Mouse (Mus musculus): ENCODE data around the gene Dnmt3l. TPM values are rescaled to one million over a fixed set of nuclear protein-coding genes. Genes with fewer than 3 reads are reported as not detected.
A peak's percentile ranks its signal among the peaks of the same experiment; 100 is the strongest.
"Not testable (repeated sequence)": the region's sequence is repeated elsewhere in the genome, so short reads cannot be mapped to it uniquely, and the experiment has no call there.

Gene Dnmt3l
- total RNA-seq (2021), result 10 to 100 TPM; 23.2 to 29.5 TPM
- polyA plus RNA-seq (2012; rRNA removed), result 14.6 and 15.5 TPM in 2 replicates
- long read RNA-seq, partial matches to known transcripts, result 14 of 14 reads
- long read RNA-seq, other reads (novel, unspliced or antisense), result 0 of 14 reads

DNA sequence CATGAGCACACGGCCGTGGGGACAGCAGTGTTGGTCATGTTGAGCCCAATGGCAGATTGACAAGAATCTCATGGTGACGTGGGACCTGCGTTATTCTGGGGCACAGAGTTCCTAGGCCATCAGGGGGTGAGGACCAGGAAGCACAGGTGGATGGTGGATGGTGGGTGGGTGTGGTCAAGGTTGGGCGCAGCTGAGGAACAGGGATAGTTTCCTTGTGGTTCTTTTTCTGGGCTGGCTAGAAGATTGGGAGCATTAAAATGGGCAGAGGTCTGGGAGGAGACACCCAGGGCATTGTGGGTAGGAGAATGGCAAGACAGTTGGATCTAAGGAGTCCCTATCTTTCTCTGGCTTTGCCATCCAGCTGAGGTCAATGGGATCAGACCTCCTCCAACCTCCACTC, at the start of gene Dnmt3l:
TSS of gene Dnmt3l (plus strand) at position 301 of the 400 bp plus-strand sequence.
- DNase-seq, result no peak

DNA sequence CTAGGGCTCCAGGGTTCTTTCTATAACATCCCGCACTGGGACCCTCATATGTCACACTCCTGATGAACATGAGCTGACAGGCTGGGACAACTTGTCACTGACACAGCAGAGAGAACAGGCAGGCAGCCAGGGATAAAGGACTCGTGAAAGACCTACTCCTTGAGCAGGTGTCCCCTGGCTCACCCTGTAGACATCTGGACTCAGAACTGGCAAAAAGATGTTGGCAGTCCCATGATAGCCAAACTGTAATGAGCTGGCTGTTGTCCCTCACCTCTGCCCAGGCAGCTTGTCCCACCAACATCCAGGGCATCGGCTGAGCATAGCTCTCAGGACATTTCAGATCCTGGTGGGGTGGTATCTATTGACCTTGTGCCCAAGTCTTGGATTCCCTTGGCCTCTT, 46.1 kb upstream of the Dnmt3l start:
- DNase-seq, result no peak

DNA sequence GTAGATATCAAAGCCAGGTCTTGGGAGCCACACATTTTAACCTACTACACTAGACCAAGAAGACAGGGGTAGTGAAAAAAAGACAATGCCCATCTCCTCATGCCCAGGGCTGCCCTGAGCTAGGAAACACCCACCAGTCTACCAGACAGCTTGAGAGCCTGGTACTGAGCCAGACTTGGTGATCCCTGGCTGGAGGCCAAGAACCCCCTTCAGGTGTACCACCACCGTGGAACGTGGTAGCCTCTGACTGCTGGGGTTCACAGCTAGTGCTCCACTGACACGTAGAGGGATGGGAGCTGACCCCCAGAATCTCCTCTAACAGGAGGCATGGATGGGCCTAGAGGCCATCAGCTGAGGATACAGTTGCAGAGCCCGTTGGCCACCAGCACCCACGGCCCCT, 41.5 kb upstream of the Dnmt3l start:
- DNase-seq, result no peak

DNA sequence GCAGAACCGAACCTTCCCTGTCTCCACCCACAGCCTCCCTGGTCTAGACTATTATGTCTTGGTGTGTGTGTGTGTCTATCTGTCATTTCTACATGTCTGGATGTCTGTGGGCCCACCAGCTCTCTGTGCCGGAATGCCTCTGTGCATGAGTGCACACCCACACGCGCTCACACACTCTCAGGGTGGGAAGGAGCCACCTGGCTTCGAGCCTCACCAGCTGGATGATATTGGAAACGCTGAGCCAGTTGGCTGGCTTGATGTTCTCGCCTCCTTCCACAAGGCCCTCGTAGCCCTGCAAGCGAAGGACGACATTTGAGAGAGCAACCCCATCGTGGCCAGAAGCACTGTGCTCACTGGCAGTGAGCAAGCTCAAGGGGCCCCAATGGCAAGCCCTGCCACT, 40.0 kb upstream of the Dnmt3l start:
- DNase-seq, result no peak

DNA sequence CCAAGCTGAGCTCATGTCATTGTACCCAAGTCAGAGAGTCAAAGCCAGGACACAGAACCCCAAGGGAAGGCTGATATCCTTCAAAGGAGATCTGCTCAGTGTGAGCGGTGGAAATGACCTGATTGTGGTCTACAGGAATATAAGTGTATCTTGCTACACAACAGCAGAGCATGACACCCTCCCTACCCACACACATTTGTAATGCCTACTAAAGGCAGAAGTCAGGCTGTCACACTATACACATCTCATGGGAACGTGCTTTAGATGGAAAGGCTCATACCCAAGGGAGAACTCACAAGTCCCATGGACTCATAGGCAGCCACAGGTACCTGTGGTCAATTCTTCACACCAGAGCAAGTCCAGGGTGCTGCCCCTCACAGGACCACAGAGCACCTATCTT, 39.4 kb upstream of the Dnmt3l start:
- no peak for DNase-seq

DNA sequence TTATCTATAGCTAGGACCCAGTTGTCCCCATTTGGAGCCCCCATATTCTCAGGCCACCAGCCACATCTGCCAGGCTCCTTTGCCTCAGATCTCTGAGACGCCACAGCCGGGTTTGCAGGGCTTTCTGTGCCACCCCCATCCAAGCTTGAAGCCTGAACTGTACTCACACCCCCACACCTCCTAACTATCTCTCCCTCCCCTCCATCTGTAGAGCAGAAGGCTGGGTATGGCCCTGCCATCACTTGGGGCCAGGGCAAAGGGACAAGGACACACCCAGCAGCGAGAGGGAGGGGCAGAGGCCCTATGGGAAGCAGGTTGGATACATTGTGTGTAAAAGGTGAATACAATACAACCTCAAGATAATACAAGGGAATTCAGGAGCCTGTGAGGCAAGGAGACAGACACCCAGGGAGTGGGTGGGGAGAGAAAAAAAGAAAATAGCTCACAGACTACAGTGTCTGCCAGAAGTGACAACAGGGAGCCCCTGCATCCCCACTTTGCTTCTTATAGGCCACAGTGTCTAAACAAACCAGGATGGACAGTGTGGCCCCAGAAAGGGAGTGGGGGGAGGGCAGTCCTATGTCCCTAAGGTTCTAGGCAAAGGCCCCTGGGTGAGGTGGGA, 37.2 kb upstream of the Dnmt3l start:
- no peak for DNase-seq

DNA sequence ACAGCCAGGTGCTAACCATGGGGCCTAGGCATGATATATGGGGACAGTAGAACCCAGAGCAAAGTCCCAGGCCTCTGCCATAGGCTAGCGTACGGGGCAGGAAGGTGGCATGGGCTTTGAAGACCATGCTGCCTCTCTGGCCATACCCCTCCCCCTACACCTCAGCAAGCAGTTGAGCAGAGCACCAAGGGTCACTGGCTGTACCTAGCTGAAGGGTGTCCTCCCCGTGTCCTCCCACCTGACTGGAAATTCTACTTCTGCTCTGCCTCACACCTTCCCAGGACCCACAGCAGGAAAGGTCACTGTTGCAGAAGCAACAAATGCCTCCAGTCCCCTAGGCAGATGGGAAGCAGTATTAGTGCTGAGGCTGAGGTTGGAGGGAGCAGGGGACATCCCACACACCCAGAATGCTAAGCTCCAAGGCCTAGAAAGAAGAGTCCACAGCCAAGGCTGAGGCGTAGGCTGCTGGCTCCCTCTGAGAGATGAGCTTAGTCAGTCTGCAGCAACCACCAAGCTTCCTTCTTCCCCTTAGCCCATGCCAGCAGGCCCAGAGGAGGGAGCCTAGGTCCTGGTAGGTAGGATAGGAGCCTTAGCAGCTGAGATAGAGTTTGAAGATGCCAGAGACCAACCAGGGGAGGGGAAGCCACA, 35.8 kb upstream of the Dnmt3l start:
- no peak for DNase-seq

DNA sequence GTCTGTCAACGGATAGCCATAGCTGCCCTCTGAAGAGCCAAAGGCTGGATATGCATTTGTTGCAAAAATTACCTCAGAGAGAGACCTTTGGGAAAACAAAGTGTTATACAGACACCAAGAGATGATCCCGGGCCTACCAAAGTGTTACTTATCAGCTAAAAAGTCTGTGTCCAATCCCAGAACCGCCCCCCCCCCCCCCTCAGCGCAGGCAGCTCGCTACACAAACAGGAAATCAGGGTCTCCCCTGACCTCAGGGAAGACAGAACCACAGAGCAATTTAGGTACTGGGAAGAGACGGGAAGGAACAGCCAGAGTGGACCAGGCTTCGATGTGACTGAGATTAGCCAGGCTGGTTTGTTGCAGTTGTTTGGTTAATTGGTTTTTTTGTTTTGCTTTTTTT, 34.5 kb upstream of the Dnmt3l start:
- DNase-seq, result no peak

DNA sequence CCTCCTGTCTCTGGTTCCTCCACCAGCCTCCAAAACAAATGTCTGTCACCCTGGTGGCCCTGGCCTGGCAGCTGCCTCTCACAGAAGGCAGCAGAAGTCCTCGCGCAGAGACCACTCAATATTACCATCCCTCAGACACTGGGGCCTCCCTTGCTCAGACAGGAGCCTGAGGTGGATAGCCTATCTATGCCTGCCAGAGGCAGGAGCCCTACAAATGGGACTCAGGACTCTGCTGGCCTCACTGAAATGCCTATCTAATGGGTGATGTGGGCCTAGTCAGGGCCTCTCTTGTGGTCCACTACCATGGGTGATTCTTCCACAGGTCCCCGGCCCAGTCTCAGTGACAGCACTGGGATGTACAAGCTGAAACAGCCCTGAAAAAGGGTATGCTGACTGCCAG, 33.6 kb upstream of the Dnmt3l start:
- no peak for DNase-seq

DNA sequence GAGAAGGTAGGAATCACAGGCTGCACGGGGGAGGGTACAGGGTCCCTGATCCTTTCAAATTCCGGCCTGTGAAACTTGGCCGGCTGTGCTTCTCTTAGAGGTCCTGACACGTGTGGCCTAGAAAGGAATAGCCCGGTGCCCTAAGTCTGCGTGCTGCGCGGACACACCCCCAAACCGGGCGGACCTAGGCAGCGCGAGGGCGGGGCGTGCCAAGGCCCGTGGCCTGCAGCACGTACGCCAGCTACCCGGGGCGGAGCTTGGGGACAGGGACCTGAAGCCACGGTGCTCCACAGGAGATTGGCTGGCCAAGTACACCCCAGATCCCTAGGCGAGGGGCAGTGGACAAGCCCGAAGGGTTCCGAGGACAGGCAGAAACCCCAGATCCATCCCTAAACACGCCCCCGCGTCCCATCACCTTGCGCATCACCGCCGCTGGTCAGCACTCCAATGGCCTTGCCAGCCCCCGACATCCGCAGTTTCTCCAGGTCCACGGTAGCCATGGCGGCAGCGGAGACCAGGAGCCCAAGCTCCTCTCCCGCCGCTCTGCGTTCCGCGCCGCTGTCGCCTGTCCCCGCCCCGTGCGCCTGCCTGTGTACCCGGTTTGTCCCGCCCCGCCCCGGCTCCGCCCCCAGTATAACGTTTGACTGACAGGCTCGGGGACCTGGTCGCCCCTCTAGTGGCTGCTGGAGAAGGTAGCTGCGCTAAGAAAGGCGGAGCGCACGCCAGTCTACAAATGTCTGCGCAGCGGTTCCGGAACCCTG, 32.4 kb upstream of the Dnmt3l start:
- peak; percentile 98 for DNase-seq

DNA sequence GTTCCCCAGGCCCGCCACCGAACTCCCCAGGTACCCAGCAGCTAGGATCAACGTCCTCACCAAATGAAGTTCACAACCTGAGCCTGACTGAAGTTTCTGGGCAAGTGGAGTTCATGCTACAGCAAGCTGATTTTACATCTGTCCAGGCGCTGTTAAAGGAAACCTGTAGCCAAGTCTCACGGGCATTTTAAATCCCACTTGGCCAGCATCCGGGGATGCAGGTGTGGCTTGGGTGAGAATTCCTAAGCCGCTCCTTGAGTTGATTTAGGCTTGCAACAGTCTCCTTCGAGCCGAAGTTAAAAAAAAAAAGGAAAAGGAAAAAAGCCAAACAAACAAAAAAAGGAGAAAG, 31.8 kb upstream of the Dnmt3l start, which contains the start of gene Pfkl:
TSS of gene Pfkl (minus strand) at position 139 of the 349 bp plus-strand sequence.
- no peak for DNase-seq

DNA sequence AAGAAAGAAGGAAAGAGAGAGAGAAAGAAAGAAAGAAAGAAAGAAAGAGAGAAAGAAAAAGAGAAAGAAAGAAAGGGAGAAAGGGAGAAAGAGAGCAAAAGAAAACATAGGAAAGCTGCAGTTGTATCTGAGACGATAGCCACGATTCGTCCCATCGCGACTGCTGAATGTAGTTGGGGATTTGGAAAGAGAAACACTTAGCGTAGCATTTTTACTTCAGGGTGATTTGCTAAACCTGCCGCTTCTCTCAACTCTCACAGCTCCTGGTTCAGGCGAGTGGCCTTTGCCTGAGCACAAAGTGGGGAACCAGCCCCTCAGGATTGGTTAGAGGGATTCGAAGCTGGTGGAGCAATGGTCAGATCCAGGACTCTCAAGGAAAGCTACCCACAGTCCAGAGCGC, 31.4 kb upstream of the Dnmt3l start:
- DNase-seq, result peak; percentile 32

DNA sequence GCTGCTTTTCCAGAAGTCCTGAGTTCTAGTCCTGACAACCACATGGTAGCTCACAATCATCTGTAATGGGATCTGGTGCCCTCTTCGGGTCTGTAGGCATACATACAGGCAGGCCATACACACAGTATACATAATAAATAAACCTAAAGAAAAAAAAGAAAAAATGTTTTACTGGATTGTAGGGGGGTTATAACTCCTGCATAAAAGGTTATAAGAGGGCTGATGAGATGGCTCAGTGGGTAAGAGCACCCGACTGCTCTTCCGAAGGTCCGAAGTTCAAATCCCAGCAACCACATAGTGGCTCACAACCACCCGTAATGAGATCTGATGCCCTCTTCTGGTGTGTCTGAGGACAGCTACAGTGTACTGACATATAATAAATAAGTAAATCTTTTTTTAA, 30.6 kb upstream of the Dnmt3l start:
- DNase-seq, result not testable (repeated sequence)

DNA sequence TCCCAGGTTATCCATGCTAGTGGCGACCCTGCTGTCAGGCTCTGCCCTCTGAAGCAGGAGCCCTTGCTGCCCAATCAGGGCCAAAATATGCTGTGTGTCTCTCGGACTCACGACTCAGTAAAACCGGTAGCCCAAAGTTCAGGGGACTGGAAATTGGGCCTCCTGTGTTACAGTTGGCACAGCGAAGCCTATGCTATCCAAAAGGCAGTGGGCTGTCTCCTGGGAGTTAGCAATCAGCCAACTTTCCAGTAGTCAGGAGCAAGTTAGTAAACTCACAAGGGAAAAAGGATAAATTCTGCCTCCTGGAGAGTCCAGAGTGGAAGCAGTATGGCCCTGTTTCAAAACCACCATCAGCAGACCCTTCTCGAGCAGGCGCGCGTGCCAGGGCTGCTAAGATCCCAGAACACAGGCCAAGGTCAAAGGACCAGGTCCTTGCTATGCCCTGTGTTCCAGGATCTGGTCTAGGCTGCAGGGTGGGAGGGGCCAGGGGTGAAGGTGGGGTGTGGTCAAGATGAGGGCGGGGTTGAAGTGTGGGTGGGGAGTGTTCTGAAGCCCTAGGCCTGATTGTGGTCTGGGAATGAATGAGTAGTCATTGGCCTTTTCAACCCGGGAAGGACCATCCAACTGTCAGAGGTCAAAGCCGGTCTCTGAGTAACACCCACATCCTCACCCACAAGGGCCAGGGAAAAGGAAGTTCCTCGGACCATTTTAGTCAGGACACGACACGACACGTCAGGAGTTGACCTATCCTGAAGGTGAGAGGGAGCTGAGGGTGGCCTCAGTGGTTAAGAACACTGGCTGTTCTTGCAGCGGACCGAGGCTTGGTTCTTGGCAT, 28.9 kb upstream of the Dnmt3l start:
- DNase-seq, result peak; percentile 42

DNA sequence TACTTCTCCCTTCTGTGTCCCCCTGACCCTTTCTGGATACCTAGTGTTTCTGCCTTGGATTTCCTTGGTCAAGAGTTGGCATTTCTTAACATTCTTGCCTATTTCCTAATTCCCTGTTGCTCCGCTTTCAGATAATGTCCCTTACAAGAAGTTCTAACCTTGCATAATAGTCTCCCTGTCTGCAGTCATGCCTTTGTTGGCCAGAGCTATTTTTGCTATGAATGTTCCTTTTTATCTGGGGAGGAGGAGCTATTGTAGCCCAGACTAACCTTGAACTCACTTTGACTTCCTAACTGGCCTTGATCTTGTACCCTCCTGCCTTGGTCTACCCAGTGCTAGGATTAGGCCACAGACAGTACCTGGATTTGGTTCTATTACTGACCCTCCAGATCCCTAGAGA, 26.3 kb upstream of the Dnmt3l start:
- peak; percentile 42 for DNase-seq

DNA sequence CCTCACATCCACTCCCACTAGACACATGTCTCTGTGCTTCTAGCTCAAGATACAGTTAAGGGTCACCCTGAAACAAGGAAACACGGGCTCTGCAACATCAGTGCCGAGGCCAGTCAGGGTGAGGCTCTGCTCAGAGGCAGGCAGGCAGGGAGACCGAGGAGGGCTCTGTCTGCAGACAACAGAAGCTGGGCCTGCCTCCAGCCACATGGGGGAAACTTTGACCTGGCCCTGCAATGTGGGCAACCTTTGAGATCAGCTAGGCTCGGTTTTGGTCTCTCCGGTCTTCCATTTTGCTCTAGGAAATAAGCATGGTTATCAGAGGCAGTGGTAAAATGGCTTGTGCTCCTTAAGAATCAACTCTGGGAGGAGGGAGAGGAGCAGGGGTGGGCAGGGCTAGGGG, 25.4 kb upstream of the Dnmt3l start:
- DNase-seq, result no peak

DNA sequence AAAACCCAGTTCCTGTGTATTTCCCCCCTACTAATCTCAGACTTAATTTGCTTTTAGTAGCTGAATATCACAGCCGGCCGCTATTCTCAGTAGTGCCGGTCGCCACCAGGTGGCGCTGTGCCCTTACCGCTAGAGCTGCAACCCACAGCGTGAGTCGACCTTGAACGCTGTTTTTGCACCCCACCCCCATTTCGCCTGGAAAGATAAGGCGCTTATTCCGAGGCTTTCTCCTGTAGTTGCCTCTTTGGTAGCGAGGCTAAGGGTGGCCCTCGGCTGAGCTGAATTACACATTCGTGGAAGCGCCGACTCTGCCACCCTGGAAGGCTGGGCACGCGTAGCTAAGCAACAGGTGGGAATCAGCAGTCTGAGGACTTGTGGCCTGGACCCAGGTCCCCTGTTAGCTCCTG, 22.9 kb upstream of the Dnmt3l start:
- DNase-seq, result peak; percentile 84

DNA sequence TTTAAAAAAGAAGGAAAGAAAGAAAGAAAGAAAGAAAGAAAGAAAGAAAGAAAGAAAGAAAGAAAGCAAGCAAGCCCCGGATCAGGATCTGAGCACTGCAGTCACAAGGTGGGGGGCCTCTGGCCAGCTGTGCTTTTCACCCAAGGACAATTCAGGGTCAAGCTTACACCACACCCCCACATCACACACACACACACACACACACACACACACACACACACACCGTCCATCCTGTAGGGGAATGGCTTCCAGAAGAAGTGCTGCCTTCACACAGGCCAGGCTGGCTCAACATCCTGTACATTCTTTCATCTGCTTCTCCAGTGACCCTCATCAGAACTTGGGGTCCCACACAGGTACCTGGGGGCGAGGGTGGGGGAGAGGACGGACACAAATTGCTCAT, 22.5 kb upstream of the Dnmt3l start:
- DNase-seq, result no peak

DNA sequence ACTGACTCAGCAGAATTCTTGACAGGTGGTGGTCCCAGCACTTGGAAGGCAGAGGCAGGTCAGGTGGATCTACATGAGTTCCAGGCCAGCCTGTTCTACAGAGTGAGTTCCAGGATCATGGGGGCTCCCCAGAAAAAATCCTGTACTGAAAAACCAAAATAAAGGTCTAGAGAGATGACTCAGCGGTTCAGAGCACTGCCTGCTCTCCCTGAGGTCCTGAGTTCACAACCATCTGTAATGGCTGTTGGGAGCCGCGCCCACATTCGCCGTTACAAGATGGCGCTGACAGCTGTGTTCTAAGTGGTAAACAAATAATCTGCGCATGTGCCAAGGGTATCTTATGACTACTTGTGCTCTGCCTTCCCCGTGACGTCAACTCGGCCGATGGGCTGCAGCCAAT, 21.8 kb upstream of the Dnmt3l start:
- DNase-seq, result not testable (repeated sequence)

DNA sequence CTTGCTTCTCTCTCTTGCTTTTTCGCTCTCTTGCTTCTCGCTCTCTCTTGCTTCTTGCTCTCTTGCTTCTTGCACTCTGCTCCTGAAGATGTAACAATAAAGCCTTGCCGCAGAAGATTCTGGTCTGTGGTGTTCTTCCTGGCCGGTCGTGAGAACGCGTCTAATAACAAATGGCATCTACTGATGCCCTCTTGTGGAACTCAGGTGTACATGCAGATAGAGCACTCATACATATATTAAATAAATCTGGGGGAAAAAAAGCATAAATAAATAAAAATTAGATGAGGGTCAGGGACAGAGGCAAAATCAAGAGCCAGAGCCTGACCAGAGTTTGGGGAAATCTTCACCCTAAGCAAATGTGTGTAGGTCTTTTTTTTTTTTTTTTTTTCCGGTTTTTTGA, 16.3 kb upstream of the Dnmt3l start:
- DNase-seq, result not testable (repeated sequence)

DNA sequence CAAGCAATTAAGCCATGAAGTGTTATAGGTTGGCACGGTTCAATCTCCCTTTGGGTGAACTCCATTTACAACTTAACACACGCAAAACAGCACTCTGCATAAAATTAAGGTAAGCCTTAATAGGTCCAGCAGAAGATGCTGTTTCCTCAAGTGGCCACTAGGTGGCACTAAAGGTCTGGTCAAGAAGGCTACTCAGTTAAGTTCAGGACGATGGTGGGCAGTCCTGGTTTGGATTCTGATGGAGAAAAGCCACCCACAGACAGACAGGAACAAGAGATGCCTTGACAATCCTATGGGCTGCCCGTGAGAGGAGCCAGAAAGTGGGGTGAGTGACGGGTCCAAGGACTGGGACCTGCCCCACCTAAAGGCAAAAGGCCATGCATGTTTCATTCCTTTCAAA, 13.6 kb upstream of the Dnmt3l start:
- peak; percentile 61 for DNase-seq

DNA sequence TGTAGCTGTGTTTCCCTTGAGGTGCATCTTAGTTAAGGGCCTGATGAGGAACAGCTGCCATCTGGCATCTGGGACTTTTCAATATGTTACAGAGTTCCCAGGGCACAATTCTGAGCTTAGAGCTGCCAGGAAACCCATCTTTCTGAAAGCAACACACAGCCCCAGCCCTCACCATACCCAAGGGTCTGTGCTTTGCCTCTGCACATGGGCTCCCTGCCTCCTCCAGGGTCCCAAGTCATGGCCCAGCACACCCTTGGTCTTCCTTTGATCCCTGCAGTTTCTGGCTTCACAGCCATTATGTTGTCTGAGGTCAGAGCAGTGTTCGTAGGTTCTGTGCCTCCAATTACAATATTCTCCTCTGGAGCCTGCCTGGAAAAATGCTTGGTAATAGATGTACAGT, 12.7 kb upstream of the Dnmt3l start:
- DNase-seq, result no peak

Measured in adrenal gland, adult 2 months (tissue).